Mouse (Mus musculus): ENCODE measurements around the gene Gm5105. TPM values are rescaled to one million over a fixed set of nuclear protein-coding genes. Genes with fewer than 3 reads are reported as not detected.

Gene Gm5105
- total RNA-seq, 2 experiments from 2014 or later = 0.30 TPM; not detected in 1

- DNase-seq = no peak
Measured at GRCm38 (mm10) chr3:138068103-138068502, 915 bp upstream of the Gm5105 start.

- DNase-seq = peak; percentile 32 to 46
Measured at GRCm38 (mm10) chr3:138066348-138066856, 786 bp downstream of the Gm5105 start.

- DNase-seq = no peak
Measured at GRCm38 (mm10) chr3:138065930-138066329, 1.3 kb downstream of the Gm5105 start.

- DNase-seq = peak in 1 of 2 experiments; percentile 48
Measured at GRCm38 (mm10) chr3:138064732-138065645, 2.2 kb downstream of the Gm5105 start, which contains the start of gene 1110002E22Rik. Gene 1110002E22Rik (plus strand): TSS chr3:138065052.

- DNase-seq = no peak
Measured at GRCm38 (mm10) chr3:138063731-138064329, 3.4 kb downstream of the Gm5105 start.

GRCm38 (mm10) chr3:138062673-138063072 lies 4.5 kb downstream of the Gm5105 start:
- DNase-seq = no peak

GRCm38 (mm10) chr3:138061205-138061911 lies 5.8 kb downstream of the Gm5105 start:
- DNase-seq = no peak

GRCm38 (mm10) chr3:138060429-138060828 lies 6.8 kb downstream of the Gm5105 start:
- no peak for DNase-seq

- DNase-seq = no peak
Measured at GRCm38 (mm10) chr3:138058226-138058625, 9.0 kb downstream of the Gm5105 start.

- DNase-seq = no peak
Measured at GRCm38 (mm10) chr3:138056976-138057375, 10.2 kb downstream of the Gm5105 start.

- no peak for DNase-seq
Measured at GRCm38 (mm10) chr3:138053969-138054368, 13.2 kb downstream of the Gm5105 start.

- no peak for DNase-seq
Measured at GRCm38 (mm10) chr3:138051431-138051830, 15.8 kb downstream of the Gm5105 start.

- no peak for DNase-seq
Measured at GRCm38 (mm10) chr3:138050772-138051171, 16.4 kb downstream of the Gm5105 start.

- no peak for DNase-seq
Measured at GRCm38 (mm10) chr3:138049555-138049954, 17.6 kb downstream of the Gm5105 start.

GRCm38 (mm10) chr3:138043316-138043715 lies 23.9 kb downstream of the Gm5105 start:
- DNase-seq = no peak

- DNase-seq = no peak
Measured at GRCm38 (mm10) chr3:138041591-138042301, 25.4 kb downstream of the Gm5105 start.

- no peak for DNase-seq
Measured at GRCm38 (mm10) chr3:138040938-138041337, 26.2 kb downstream of the Gm5105 start.

GRCm38 (mm10) chr3:138033986-138034385 lies 33.2 kb downstream of the Gm5105 start:
- DNase-seq = no peak

- DNase-seq = no peak
Measured at GRCm38 (mm10) chr3:138030563-138030962, 36.6 kb downstream of the Gm5105 start.

GRCm38 (mm10) chr3:138029351-138029750 lies 37.8 kb downstream of the Gm5105 start:
- DNase-seq = peak in 1 of 2 experiments; percentile 7

- no peak for DNase-seq
Measured at GRCm38 (mm10) chr3:138027575-138028362, 39.4 kb downstream of the Gm5105 start.

All from layer of hippocampus, postnatal 36 days (tissue).